Mouse (Mus musculus): ENCODE results near the gene Zfp536. TPM values are rescaled to one million over a fixed set of nuclear protein-coding genes. Genes with fewer than 3 reads are reported as not detected.

Zfp536 gene
- polyA plus RNA-seq, 1 experiment from 2014 or later, result 7.2 TPM

DNA sequence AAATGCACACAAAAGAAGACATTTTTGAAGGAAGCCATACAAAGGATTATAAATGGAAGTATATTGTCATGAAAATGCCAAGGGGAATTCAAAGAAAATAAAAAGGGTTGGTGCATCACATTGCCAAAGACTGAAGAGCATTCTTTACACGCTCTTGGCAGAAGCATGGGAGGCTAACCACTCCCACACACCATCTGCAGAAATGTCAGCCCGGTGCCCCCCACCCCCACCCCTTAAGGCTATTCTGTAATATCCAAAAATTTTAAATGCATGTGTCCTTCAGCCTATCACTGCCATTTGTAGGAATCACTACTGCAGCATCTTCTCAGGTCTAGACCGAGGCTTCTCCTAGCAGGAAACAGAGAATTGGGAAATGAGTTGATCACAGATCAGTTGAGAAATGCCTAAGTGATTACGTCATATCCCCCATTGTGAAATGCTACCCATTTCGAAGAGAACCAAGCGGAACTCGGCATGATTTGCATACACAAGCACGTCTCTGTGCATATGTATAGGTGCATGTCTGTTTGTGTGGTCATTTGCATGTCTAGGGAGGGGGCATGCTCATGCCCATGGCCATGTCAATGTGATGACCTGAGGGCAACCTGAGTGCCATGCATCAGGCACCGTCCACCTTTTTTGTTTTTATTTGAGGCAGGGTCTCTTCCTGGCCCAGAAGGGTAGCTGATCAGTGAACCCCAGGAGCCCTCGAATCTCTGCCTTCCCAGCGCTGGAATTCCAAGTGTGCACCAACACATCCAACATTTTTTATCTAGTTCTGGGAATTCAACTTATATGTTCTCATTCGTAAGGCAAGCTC, 179.0 kb downstream of the Zfp536 start:
- Histone ChIP-seq H3K9me3 (ENCODE audit: control insufficient read depth, low read length) (no peaks in the 10 kb centered on the region), H3K4me1 (ENCODE audit: control insufficient read depth, insufficient read depth, low read length) (no peaks in the 10 kb centered on the region), H3K4me2 (ENCODE audit: low read depth, low read length) (no peak overlapping the region), H3K4me3 (ENCODE audit: low read depth, low read length) (no peak overlapping the region), H3K27ac (replicated peaks; ENCODE audit: low read depth, low read length) (no peak overlapping the region), H3K36me3 (ENCODE audit: control insufficient read depth, insufficient read depth, low read length) (no peaks in the 10 kb centered on the region), H3K27me3 (replicated peaks; ENCODE audit: control insufficient read depth, insufficient read depth, low read length) (no peaks in the 10 kb centered on the region), H3K9ac (ENCODE audit: low read depth, low read length) (no peak overlapping the region)
- ATAC-seq (ENCODE audit: low read depth) (no peak), DNase-seq (ENCODE audit: low spot score) (no peak)
- 75% methylated on average over 12 of the region's 12 CpGs for WGBS

DNA sequence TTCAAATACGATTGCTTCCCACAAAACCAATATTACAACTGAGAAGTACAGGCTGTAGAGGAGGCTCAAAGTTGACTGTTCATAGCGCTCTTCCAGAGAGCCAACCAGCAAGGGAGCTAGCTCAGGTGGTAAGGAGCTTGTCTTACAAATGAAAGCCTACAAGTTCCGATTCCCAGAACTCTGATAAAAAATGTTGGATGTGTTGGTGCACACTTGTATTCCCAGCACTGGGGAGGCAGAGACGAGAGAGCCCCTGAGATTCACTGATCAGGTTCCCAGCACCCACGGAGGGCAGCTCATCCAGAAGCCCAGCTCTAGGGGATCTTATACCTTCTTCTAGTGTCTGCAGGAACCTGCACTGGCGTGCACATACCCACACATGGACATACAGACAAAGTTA, 179.9 kb downstream of the Zfp536 start:
- no peaks in the 10 kb centered on the region for H3K4me1 ChIP-seq (ENCODE audit: control insufficient read depth, insufficient read depth, low read length)
- H3K27me3 ChIP-seq (replicated peaks; ENCODE audit: control insufficient read depth, insufficient read depth, low read length), result no peaks in the 10 kb centered on the region
- ATAC-seq (ENCODE audit: low read depth), result no peak
- H3K9me3 ChIP-seq (ENCODE audit: control insufficient read depth, low read length), result no peaks in the 10 kb centered on the region
- no peak overlapping the region for H3K9ac ChIP-seq (ENCODE audit: low read depth, low read length)
- no peak overlapping the region for H3K4me3 ChIP-seq (ENCODE audit: low read depth, low read length)
- no peak overlapping the region for H3K27ac ChIP-seq (replicated peaks; ENCODE audit: low read depth, low read length)
- no peak overlapping the region for H3K4me2 ChIP-seq (ENCODE audit: low read depth, low read length)
- DNase-seq (ENCODE audit: low spot score), result no peak
- WGBS, result 89% methylated on average over 6 of the region's 6 CpGs
- no peaks in the 10 kb centered on the region for H3K36me3 ChIP-seq (ENCODE audit: control insufficient read depth, insufficient read depth, low read length)

GRCm38 (mm10) chr7:37586694-37587093, 186.7 kb downstream of the Zfp536 start:
- no peak for ATAC-seq (ENCODE audit: low read depth)

DNA sequence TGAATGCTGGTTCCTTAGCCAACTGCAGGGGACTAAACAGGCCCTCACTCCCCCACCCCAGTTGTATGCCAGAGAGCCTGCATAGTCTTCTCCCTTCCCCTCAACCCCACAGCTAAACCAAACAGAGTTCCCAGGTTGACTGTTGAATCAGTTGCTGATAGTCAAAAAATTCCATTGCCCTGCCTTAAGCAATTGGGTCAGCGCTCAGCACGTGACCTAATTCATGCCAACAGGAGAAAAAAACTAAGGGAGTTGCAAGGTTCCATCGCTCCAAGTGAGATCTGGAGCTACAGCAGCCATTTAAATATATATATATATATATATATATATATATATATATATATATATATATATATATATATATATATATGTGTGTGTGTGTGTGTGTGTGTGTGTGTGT, 192.2 kb downstream of the Zfp536 start:
- Histone ChIP-seq H3K27me3 (replicated peaks; ENCODE audit: control insufficient read depth, insufficient read depth, low read length) (no peaks in the 10 kb centered on the region), H3K9me3 (ENCODE audit: control insufficient read depth, low read length) (no peaks in the 10 kb centered on the region)
- no peak for ATAC-seq (ENCODE audit: low read depth)

More at GRCm38 (mm10) chr7:37586694-37587093, 186.7 kb downstream of the Zfp536 start:
- H3K9me3 ChIP-seq (ENCODE audit: control insufficient read depth, low read length), result no peaks in the 10 kb centered on the region
- H3K4me1 ChIP-seq (ENCODE audit: control insufficient read depth, insufficient read depth, low read length), result no peaks in the 10 kb centered on the region
- no peak for DNase-seq (ENCODE audit: low spot score)
- H3K4me2 ChIP-seq (ENCODE audit: low read depth, low read length), result no peak overlapping the region
- 84% methylated on average over 13 of the region's 13 CpGs for WGBS
- no peaks in the 10 kb centered on the region for H3K36me3 ChIP-seq (ENCODE audit: control insufficient read depth, insufficient read depth, low read length)
- no peaks in the 10 kb centered on the region for H3K27me3 ChIP-seq (replicated peaks; ENCODE audit: control insufficient read depth, insufficient read depth, low read length)
- H3K9ac ChIP-seq (ENCODE audit: low read depth, low read length), result no peak overlapping the region
- no peak overlapping the region for H3K4me3 ChIP-seq (ENCODE audit: low read depth, low read length)
- H3K27ac ChIP-seq (replicated peaks; ENCODE audit: low read depth, low read length), result no peak overlapping the region

GRCm38 (mm10) chr7:37580554-37580953, 192.9 kb downstream of the Zfp536 start:
- WGBS, result 15% methylated on average over 5 of the region's 5 CpGs
- Histone ChIP-seq H3K36me3 (ENCODE audit: control insufficient read depth, insufficient read depth, low read length) (no peaks in the 10 kb centered on the region), H3K4me3 (ENCODE audit: low read depth, low read length) (no peak overlapping the region), H3K9ac (ENCODE audit: low read depth, low read length) (no peak overlapping the region), H3K27ac (replicated peaks; ENCODE audit: low read depth, low read length) (no peak overlapping the region), H3K4me1 (ENCODE audit: control insufficient read depth, insufficient read depth, low read length) (no peaks in the 10 kb centered on the region), H3K4me2 (ENCODE audit: low read depth, low read length) (no peak overlapping the region), H3K9me3 (ENCODE audit: control insufficient read depth, low read length) (no peaks in the 10 kb centered on the region), H3K27me3 (replicated peaks; ENCODE audit: control insufficient read depth, insufficient read depth, low read length) (no peaks in the 10 kb centered on the region)
- ATAC-seq (ENCODE audit: low read depth) (peak; percentile 55; the same call in 1 of the 2 replicates), DNase-seq (ENCODE audit: low spot score) (peak; percentile 69)

More for the DNA sequence above, 192.2 kb downstream of the Zfp536 start:
- Histone ChIP-seq H3K36me3 (ENCODE audit: control insufficient read depth, insufficient read depth, low read length) (no peaks in the 10 kb centered on the region), H3K4me2 (ENCODE audit: low read depth, low read length) (no peak overlapping the region), H3K27ac (replicated peaks; ENCODE audit: low read depth, low read length) (no peak overlapping the region), H3K4me3 (ENCODE audit: low read depth, low read length) (no peak overlapping the region), H3K9ac (ENCODE audit: low read depth, low read length) (no peak overlapping the region), H3K4me1 (ENCODE audit: control insufficient read depth, insufficient read depth, low read length) (no peaks in the 10 kb centered on the region)
- WGBS, result 69% methylated on average over 3 of the region's 3 CpGs
- DNase-seq (ENCODE audit: low spot score), result no peak

- H3K4me3 ChIP-seq (ENCODE audit: low read depth, low read length), result no peak overlapping the region
- H3K27ac ChIP-seq (replicated peaks; ENCODE audit: low read depth, low read length), result no peak overlapping the region
- ATAC-seq (ENCODE audit: low read depth), result no peak
- H3K4me1 ChIP-seq (ENCODE audit: control insufficient read depth, insufficient read depth, low read length), result 0 out of 2 replicates have a peak, but pooled peaks cover 4% of the 10 kb centered on the region
- no peak overlapping the region for H3K9ac ChIP-seq (ENCODE audit: low read depth, low read length)
- 94% methylated on average over 7 of the region's 7 CpGs for WGBS
- H3K36me3 ChIP-seq (ENCODE audit: control insufficient read depth, insufficient read depth, low read length), result no peaks in the 10 kb centered on the region
- DNase-seq (ENCODE audit: low spot score), result no peak
- H3K4me2 ChIP-seq (ENCODE audit: low read depth, low read length), result no peak overlapping the region
- no peaks in the 10 kb centered on the region for H3K27me3 ChIP-seq (replicated peaks; ENCODE audit: control insufficient read depth, insufficient read depth, low read length)
- H3K9me3 ChIP-seq (ENCODE audit: control insufficient read depth, low read length), result no peaks in the 10 kb centered on the region
These were observed 201.4 kb downstream of the Zfp536 start for GRCm38 (mm10) chr7:37572021-37572420.

DNA sequence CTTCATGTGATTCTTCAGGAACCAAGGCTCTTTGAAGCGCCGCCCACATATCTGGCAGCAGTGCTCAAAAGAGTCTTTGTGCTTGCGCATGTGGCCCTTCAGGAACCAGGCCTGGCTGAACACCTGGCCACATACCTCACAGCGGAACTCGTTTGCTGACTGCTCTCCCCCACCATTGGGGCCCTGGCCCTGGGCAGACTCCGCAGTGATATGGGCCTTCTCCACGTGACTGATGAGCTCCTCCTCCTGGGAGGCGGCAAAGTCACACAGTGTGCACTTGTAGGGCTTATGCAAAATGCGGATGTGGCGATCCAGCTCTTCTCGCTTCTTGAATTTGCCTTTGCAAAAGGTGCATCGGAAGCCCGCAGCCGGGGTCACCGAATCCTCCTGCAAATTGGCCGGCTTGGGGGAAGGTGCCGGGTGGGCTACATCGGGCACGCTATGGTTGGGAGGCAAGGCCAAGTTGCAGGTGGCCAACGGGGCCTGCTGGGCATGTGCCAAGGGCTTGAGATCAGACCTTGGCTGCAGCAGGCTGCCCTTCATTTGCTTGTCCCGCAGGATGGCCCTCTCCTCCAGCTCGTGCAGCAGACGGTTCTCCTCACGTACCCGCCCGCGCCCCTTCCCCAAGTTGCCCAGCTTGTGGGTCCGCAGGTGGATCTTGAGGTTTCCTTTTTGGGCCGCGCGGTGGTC, 204.5 kb downstream of the Zfp536 start:
- DNase-seq (ENCODE audit: low spot score) (no peak), ATAC-seq (ENCODE audit: low read depth) (no peak)
- no peaks in the 10 kb centered on the region for H3K27me3 ChIP-seq (replicated peaks; ENCODE audit: control insufficient read depth, insufficient read depth, low read length)
- H3K4me1 ChIP-seq (ENCODE audit: control insufficient read depth, insufficient read depth, low read length), result peaks cover 13% of the 10 kb centered on the region; the same call in 1 of the 2 replicates
- H3K36me3 ChIP-seq (ENCODE audit: control insufficient read depth, insufficient read depth, low read length), result no peaks in the 10 kb centered on the region
- H3K4me3 ChIP-seq (ENCODE audit: low read depth, low read length), result no peak overlapping the region
- no peak overlapping the region for H3K9ac ChIP-seq (ENCODE audit: low read depth, low read length)
- H3K27ac ChIP-seq (replicated peaks; ENCODE audit: low read depth, low read length), result no peak overlapping the region
- no peak overlapping the region for H3K4me2 ChIP-seq (ENCODE audit: low read depth, low read length)
- H3K9me3 ChIP-seq (ENCODE audit: control insufficient read depth, low read length), result no peaks in the 10 kb centered on the region
- 82% methylated on average over 31 of the region's 31 CpGs for WGBS

DNA sequence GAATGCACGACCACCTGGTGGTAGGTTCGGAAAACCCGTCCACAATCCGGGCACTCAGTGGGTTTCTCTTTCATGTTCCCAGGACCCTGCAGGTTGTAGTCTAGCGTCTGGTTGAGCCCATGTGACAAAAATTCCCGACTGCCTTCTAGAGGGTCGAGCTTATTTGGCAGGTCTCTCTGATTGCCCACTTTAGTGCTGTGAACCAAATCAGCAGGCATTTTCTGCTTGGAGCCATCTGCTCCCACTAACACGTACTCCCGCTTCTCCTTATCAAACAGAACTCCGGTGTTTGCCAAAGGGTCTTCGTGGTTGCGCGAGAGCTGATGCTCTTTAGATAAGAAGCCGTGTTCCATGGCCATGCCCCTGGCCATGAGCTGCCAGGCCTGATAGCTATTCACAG, 205.4 kb downstream of the Zfp536 start:
- H3K4me1 ChIP-seq (ENCODE audit: control insufficient read depth, insufficient read depth, low read length), result peaks cover 19% of the 10 kb centered on the region

More for the DNA sequence above, 205.4 kb downstream of the Zfp536 start:
- Histone ChIP-seq H3K4me3 (ENCODE audit: low read depth, low read length) (no peak overlapping the region), H3K9me3 (ENCODE audit: control insufficient read depth, low read length) (no peaks in the 10 kb centered on the region), H3K36me3 (ENCODE audit: control insufficient read depth, insufficient read depth, low read length) (no peaks in the 10 kb centered on the region), H3K4me2 (ENCODE audit: low read depth, low read length) (no peak overlapping the region), H3K27me3 (replicated peaks; ENCODE audit: control insufficient read depth, insufficient read depth, low read length) (no peaks in the 10 kb centered on the region), H3K9ac (ENCODE audit: low read depth, low read length) (no peak overlapping the region), H3K27ac (replicated peaks; ENCODE audit: low read depth, low read length) (no peak overlapping the region)
- DNase-seq (ENCODE audit: low spot score) (no peak), ATAC-seq (ENCODE audit: low read depth) (no peak)
- 89% methylated on average over 14 of the region's 14 CpGs for WGBS
